Mouse (Mus musculus) right cerebral cortex, postnatal 36 days (tissue): ENCODE results near the gene Olfr18.
"Not testable (repeated sequence)": the region's sequence is repeated elsewhere in the genome, so short reads cannot be mapped to it uniquely, and the experiment has no call there.

Experiments used
- DNase-seq, 2 experiments: peaks; one replicate each; pipeline ENCODE4 v3.0.0; 2022; ENCODE audit warnings: low spot score in 2 of 2, mixed read lengths in 1 of 2

Olfr18 gene

GRCm38 (mm10) chr9:20335994-20336393 is at the start of gene Olfr18:
Gene Olfr18 (minus strand): TSS chr9:20336094.
- DNase-seq = no peak

DNA sequence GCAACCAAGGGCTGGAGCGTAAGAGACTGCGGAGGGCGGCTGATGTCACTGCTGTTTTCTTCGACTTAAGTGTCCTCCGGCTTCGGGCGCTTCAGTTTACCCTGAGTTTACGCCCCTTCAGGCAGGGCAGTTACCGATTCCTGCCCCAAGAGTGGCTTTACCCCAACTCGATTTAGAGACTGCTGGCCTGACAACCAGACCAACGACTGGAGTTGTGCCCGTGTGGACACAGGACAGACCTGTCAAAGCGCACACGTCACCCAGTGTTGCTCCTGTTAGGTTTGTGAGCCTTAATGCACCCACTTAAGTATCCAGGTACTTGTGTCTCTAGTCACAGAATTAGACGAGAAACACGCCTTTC is 49.4 kb upstream of the Olfr18 start:
- peak in 1 of 2 experiments; percentile 4 for DNase-seq

DNA sequence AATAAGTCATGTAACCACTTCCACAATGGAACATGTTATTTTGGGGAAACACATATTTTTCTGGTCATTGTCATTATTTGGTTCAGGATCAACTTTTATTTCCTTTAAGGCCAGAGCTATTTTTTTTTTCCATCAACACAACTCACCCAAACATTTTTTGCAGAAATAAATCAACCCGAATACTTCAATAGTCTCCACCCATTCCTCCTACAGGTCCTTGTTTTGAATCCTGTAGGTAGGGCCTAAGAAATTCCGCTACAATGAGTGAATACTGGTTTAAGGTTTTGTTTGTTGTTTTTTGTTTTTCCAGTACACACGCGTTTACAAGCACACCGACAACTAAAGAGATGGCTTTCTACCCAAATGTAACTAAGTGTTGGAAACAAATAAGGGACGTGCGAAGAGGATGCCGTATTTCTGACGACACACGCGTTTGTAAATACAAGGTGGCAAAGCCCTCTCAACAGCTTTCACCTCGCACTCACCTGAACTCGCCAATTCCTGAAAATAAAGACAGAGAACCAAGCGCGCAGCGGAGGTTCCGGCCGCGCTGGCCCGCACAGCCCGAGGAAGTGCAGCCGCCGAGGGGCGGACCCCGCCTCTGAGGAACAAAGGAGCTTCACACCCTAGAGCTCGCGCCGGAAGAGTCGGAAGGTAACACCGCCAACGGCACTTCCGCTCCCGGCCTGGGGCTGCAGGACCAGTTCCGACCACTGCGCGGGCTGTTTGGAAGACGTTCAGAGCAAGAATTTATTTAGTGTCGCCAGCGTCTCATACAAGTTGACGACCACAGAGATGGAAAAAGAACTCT is 48.8 kb upstream of the Olfr18 start, which contains the start of gene Zfp560:
Zfp560 (minus strand) TSS at position 646 of the 811 bp plus-strand sequence.
- peak; percentile 72 for DNase-seq

DNA sequence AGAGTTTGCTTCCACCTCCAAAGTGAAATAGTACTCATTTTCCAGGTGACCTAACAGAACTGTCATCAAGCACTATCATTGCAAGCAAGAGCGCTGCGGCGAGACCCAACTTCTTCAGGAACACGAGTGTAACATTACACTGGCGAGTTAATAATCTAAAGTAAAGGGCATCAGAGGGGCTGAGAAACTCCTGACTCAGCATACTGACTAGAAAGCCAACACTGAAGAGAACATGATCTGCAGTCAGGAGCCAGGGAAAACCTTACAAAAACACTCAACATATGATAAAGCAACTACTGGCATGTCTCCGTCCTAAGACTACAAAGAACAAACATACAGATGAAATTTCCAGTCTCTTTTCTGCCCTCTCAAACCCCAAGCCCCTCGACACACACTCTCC is 47.8 kb upstream of the Olfr18 start:
- DNase-seq = no peak

DNA sequence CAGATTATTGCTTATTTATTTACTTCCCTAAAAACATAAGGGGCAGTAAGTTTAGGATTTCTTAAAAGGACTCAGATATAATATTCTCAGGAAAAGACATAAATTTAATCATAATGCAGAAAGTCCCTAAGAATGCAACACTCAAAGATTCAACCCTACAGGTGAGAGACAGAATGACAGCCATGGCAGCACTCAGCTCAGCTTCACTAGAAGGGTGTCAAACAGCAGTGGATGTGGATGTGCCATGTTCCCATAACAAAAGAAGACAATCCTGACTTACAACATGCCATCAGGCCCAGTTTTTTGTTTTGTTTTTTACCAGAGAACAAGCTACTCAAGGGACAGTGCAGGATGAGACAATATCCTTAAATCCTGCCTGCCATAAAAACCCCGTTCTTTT is 38.8 kb upstream of the Olfr18 start:
- no peak for DNase-seq

GRCm38 (mm10) chr9:20367311-20367710 is 31.4 kb upstream of the Olfr18 start:
- DNase-seq = no peak

DNA sequence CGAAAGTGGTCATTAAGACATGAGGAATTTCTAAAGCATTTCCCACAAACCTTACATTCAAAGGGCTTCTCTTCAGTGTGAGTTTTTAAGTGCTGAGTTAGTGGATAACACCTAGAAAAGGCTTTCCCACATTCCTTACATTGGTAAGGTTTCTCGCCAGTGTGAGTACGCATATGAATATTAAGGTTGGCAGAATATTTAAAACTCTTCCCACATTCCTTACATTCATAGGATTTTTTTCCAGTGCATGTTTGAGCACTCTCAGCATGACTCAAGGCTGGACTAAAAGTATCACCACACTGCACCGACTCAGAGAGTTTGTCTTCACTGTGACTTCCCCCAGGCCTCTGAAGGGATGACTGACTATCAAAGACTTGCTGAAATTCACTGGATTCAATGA is 12.6 kb upstream of the Olfr18 start:
- no peak for DNase-seq

GRCm38 (mm10) chr9:20298232-20298631 is 37.7 kb downstream of the Olfr18 start, which contains the start of gene Olfr873:
Gene Olfr873 (plus strand): TSS chr9:20298532.
- DNase-seq = no peak

- not testable (repeated sequence) for DNase-seq
Measured at GRCm38 (mm10) chr9:20295562-20295961, 40.3 kb downstream of the Olfr18 start.

DNA sequence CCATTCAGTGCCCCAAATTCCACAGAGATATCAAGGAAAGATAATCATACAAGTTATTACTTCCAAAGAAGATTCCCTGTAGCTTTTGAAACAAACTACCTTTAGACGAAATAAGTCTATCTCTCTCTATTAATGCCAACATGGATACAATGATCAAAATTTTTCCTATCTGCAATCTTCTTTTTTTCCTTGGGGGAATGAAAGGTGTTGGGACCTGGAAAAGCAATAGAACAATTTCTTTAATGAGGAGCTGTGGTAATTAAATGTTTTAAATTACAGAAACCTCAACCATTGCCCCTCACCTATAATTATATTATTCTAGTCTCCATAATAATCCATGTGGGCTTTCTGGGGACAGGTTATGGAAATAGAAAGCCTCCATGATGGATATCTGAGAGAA is 53.8 kb downstream of the Olfr18 start, which contains the start of gene Olfr39:
Olfr39 (plus strand) TSS at position 301 of the 400 bp plus-strand sequence.
- no peak for DNase-seq
